Mouse (Mus musculus) adrenal gland, postnatal 10 days (tissue): ENCODE measurements around the gene Med26. TPM values are rescaled to one million over a fixed set of nuclear protein-coding genes. Genes with fewer than 3 reads are reported as not detected.

Source experiments
- DNase-seq: peaks from one replicate; pipeline ENCODE4 v3.0.0; 2021; ENCODE audit warnings: mixed read lengths
- microRNA-seq: library from miRNA; unstranded; fragments of <30 nt; microRNA quantifications from one replicate; pipeline ENCODE4 v1.2.0, GENCODE M21; 2021
- total RNA-seq, 2 experiments: library from RNA; stranded (reverse); gene quantifications; 2 replicates each; pipeline ENCODE4 v1.2.3; 2021

Gene Med26
- total RNA-seq, 2 experiments from 2014 or later = 10.1 to 10.2 TPM

DNA sequence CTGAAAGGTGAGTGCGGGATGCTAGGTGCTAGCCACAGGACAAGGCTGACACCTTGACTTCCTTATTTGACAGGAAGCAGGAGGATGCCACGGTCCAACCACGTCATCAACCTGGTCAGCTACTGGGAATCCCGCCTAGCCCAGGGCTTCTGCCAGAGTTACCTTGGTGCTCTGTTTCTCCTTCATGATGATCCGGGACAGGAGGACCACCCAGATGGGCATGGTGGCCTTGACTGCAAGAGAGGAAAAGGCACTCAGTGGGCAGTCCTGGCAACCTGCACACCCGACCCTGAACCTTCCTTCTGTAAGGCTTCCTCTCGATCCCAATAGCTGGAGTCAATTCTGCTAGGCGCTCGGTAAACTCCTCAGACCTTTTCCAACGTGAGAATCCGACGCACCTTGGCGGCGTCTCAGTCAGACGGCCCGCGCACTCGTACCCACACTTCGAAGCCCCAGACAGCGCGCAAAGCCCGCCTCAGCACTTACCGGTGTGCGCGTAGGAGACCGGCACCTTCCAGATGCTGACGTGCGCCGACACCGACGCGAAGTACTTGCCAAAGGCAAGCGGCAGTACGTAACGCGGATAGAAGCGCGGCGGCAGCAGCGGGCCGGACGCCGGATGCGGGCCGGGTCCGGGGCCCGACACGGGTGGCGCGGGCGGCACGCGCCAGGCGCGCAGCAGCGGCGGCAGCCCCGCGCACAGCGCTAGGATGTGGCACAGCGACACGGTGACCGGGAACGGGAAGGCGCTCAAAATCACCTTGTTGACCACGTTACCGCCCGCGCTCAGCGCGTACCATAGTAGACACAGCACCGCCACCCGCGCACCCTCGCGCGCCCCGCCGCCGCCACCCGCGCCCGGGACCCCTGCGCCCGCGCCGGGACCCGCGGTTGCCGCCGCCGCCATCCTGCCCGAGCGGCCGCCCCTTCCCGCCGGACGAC, 56.1 kb downstream of the Med26 start, which contains the start of gene Slc35e1:
Gene Slc35e1 (minus strand): TSS at position 935 of the 942 bp plus-strand sequence.
- DNase-seq = peak; percentile 51

DNA sequence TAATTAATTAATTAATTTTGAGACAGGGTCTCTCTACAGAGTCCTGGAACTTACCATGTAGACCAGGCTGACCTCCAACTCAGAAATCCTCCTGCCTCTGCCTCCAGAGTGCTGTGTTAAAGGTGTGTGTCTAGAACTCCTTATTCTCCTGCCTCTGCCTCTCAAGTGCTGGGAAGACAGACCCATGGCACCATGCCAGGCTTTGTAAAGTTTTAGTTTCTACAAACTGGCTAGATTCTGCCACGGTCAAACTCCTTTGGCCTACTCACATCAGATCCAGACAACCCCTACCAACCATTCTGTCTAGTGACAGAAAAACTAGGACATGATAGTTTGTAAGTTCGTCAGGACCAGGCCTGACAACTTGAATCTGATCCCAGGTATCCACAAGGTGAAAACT, 57.1 kb downstream of the Med26 start:
- DNase-seq = no peak

DNA sequence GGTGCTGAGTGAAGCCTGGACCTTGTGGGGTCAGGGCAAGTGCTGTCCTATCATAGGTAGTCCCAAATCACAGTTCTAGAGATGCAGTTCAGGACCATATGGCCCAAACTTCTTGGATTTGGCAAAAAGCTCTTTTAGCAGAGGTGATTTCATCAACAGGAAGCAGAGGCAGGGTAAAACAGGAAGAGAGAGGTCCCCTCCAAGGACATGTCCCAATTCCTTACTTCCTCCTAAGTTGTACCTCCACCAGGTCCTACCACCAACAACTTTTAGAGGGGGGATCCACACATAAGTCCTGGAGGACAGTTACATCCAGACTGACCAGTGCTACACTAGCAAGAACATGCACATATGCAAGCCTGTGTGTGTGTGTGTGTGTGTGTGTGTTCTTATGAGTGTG, 61.1 kb downstream of the Med26 start:
- DNase-seq = no peak

DNA sequence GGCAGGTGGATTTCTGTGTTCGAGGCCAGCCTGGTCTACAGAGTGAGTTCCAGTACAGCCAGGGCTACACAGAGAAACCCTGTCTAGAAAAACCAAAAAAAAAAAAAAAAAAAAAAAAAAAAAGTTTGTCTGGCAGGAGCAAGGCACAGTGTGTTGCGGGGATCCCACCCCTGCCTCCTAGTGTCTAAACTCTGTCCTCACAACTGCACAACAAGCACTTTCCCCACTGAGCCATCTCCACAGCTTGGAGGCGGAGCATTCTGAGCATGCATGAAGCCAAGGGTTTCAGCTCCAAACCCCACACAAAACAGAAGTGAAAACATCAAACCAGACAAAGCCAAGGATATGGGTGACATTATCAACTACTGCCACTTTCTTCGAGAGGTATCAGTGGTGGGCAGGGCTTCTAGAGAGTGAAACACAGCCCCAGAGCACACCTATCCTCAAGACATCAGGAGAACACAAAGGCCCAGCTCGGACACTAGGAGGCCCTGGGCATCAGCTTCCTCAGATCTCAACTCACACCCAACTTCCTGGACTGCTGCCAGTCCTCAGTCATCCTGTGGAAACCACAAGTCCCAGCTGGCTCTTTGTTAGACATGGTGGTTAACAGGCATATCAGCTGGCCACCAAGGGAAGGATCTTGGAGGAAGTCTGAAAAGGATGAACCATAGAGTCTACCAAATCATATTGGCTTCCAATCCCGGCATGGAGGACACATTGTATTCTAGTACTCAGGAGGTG, 62.4 kb downstream of the Med26 start:
- DNase-seq = no peak

DNA sequence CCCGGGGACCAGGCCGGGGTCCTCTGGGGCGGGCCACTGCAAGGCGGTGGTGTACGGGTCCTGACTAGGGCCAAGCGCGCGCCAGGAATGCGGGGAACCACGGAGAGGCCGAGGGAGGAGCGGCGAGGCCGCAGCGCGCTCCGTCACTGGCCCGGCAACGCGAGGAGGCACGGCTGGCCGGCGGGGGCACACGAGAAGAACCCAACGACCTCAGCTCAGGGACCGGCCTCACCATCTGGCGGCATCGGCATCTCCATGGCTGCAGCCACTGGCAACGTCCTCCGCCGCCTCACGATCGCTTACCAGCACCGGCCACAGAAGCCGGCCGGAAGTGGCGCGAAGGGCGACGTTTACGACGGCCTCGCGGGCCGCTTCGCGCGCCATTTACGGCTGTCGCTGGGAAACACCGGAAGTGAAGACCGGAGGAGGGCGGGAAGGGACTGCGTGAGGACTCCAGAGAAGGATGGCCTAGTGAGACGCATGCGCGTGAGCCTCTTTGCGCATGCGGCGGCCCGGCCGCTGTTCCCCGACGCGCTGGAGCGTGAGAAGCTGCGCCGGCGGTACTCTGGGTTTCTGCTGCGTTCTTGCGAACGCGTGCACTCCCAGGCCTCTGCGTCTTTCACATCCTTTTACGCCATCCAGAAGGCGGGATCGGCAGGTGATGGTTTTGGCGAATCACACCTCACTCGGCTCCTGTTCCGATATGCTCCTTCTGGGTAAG, 73.1 kb downstream of the Med26 start, which contains the start of gene Cherp:
Gene Cherp (minus strand): TSS at position 401 of the 721 bp plus-strand sequence.
- DNase-seq = peak; percentile 97

DNA sequence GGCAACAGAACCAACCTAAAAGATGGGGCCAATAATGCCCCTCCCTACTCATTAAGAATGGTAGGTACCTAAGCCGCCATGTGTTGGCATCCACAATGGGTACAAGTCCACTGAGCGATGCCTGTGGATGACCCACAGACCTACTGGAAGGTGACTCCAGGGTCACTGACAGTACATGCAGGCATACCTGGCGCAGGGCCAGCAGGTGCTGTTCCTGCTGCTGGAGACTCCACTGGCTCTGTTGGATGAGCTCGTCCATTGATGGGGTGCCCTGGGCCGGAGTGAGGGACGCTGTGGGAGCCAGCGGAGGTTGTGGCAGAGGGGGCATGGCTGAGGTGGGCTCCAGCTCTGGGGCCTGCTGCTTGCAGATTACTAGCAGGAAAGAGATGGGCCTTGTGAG, 77.4 kb downstream of the Med26 start:
- DNase-seq = no peak

DNA sequence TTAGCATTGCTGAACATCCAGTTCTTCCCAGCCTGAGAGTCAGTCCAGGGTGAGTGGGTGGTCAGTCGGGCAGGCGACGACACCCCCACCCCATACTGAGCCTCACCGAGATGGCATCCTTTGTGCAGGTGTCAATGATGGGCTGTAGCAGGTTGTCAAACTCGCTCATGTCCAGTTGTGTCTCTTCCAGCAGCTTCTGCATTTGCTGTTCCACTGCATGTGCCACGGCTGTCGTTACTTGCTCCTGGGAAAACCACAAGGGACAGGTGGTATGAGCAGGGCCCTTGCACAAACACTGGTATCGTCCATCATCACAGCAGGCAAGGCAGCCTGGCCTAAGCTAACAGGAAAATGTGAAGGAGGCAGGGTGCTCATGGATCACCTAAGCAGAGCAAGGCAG, 78.1 kb downstream of the Med26 start:
- DNase-seq = no peak

DNA sequence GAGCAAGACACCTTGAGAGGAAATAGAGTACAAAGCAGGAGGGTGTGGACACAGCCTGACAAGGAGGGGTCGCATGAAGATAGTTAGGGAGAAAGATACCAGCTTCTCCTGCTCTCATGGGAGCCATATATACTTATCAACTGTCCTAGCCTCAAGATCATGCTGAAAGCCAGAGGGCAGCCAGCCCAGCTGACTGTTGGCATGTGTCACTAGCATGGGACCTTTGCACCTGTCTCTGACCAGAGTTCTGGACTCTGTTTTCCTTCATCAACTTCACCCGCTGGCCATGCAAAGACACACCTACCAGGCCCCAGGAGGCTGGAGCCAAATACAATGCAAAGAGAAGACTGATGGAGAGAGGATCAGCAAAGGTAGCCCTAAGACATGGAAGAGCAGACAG, 78.8 kb downstream of the Med26 start:
- DNase-seq = no peak

DNA sequence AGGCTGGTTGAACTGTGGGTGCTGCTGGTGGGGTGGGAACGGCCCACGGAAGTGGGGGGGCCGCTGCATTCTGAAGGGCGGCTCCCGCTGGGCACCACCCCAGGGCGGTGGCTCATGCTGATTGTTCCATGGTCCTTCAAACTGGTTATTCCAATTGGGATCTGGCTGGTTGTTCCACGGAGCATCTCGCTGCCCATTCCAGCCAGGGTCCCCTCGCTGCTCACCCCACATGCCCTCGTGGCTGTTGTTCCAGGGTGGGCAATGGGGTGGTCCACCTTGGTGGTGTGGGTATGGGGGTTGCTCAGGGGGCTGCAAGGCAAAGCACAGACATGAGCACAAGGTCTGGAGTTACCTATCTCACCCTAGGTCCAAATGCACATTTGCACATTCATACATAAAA, 83.9 kb downstream of the Med26 start:
- DNase-seq = no peak

DNA sequence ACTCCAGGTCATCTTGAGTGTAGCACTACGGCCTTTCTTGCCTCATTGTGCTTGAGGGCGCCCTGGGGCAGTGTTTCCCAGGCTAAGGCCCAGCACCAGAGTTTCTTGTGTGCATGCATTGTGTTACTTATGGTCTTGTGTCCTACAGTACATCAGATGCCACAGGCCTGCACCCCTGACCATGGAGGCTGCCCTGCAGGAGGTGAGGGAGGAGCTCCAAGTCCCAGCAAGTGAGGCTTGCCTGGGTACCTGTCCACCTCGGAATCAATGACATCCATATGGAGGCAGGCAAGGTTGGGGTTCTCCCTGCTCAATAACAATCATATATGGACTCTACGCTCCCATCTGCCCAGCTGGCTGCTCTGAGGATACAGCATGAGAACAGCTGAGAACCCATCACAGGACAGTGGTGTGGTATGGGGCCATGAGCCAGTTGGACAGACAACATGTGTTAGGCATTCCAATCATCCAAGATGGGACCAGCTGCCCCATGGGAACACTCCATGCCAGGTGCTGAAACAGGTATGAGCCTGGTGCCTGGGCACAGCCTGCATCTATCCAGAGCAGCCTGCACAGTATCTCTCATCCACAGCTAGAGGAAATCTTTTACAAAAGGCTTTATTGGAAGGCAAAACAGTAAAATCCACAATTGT, 88.1 kb downstream of the Med26 start:
- no peak for DNase-seq

DNA sequence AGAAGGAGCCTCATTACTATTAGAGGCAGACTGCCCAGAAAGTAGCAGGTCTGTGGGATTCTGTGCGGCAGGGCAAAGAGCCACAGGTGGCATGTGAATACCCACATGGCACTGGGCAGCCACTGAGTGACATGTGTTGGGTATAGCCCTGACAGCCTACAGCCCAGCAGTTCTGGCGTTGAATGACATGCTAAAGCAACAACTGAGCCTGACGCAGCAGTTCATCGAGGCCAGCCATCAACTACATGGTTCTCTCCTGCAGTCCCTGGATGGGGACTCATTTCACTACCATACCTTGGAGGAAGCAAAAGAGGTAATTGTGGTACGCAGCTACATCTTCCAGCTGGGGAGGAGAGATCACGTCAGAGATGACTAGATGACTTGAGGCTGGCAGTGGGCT, 89.6 kb downstream of the Med26 start:
- no peak for DNase-seq

DNA sequence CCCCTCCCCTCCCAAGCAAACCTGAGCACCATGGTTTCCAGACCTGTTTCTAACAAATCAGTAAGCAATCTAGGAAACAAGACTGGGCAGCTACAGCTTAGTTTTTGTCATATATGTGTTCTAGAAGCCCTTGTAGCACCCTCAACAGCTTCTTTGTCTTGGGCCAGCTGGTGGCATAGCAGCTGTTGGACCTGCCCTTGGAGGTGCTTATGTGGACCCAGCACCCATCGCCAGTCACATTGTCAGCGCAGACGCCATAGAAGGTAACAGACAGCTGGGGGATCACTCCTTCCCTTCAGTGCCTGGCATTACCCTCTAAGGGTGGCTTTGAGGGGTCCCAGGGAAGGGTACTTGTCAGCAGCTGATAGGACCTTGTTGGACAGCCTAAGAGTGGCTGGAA, 90.3 kb downstream of the Med26 start:
- no peak for DNase-seq

DNA sequence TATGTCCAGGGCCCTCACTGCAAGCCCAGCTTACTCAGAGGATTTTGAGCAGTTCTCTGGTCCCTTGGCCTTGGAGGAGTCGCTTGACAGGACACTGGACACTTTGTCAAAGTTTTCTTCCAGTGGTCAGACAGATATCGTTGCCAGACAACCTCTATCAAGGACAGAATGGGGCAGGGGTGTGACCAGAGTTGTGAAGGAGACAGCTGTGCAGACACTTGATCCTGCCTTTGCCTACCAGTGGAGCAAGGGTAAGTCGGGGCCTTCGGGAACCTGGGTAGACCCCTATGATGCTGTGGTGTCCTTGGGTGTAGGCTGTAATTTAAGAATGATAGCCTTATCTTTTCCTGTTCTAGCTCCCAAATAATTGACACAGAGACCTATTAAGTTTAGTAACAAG, 92.8 kb downstream of the Med26 start:
- DNase-seq = no peak

DNA sequence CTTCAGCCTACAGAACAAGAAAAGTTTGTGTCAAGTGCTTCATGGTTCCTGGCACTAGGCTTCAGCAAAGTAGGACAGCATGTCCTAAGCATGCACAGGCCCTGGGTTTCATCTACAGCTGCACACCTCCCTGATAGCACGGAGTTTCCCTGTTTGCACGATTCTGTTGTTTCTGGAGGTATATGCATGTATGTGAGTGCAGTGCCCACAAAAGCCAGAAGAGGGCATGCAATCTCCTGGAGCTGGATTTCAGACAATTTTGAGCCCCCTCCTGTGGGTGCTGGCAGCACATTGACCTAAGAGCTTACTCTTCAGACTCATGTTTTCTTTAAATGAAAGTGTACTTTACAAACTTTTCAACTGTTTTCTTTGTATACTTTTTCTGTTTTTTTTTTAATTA, 94.2 kb downstream of the Med26 start:
- DNase-seq = no peak

DNA sequence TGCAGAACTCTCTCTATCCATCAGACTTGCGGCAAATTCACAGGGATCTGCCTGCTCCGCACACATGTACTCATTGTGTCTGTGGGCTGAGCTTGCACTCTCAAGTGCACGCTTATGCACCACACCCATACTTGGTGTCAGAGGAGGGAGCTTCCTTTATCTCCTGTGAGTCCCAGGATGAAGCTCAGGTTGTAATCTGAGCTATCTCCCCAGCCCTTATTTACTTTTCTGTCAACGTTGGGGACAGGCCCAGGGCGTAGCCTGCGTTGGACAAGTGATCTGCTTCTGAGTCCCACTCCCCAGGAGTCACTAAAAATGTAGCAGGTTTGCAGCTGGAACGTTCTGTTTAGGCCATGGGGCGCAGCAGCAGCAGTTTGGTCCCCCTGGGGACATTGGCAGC, 96.6 kb downstream of the Med26 start:
- DNase-seq = no peak

DNA sequence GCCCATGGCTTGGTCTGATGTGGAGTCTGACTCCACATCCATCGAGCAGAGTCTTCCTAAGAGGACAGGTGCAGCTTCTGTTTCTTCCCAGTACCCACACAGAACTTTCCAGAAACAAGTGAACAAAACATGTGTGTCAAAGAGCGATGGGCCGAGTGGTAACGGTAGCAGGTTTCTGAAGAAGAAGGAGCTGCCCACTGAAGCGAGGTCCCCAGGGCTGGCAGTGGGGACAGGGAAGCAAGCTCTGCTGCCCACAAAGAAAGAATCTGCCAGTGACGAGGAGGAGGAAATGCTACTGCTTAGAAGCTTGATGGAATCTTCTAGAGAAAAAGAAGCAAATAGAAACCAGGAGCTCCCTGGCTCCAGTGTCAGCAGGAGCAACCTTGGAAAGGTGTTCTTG, 103.0 kb downstream of the Med26 start:
- no peak for DNase-seq

Small RNA genes lying within 50 kb of the gene (microRNA-seq; reads per million reads assigned to microRNA genes)
- gene Gm28019 (not detected), gene Mir7068 (1.8 reads per million)

Other genes with a start within 250 kb of the Med26 start
- gene Gm10282, start 243.0 kb downstream of the Med26 start, total RNA-seq = 10 to 100 TPM; 18.5 to 18.7 TPM
- gene Klf2, start 229.2 kb downstream of the Med26 start, total RNA-seq = 10 to 100 TPM; 48.0 to 99.9 TPM
- gene Eps15l1, start 126.8 kb downstream of the Med26 start, total RNA-seq = 10 to 100 TPM; 41.6 to 63.1 TPM
- gene Calr3, start 104.4 kb downstream of the Med26 start, total RNA-seq = 1 to 10 TPM; 4.0 to 4.1 TPM
- 10 to 100 TPM in 1 of 2 experiments, 1 to 10 TPM in 1; 6.8 to 12.7 TPM for gene 1700030K09Rik, start 104.4 kb downstream of the Med26 start, total RNA-seq
- 10 to 100 TPM; 49.2 to 57.8 TPM for gene Cherp, start 73.0 kb downstream of the Med26 start, total RNA-seq
- 10 to 100 TPM; 28.1 to 29.6 TPM for gene Slc35e1, start 55.7 kb downstream of the Med26 start, total RNA-seq
- 10 to 100 TPM; 95.5 to 97.2 TPM for gene Smim7, start 22.8 kb upstream of the Med26 start, total RNA-seq
- 10 to 100 TPM; 25.7 to 71.4 TPM for gene Tmem38a, start 23.8 kb upstream of the Med26 start, total RNA-seq
- under 1 TPM; 0.51 to 0.73 TPM for gene Nwd1, start 98.4 kb upstream of the Med26 start, total RNA-seq
- 100 to 1,000 TPM; 186 to 194 TPM for gene Sin3b, start 175.0 kb upstream of the Med26 start, total RNA-seq
- gene F2rl3, start 213.6 kb upstream of the Med26 start, total RNA-seq = 1 to 10 TPM; 3.2 to 6.1 TPM